Mouse (Mus musculus): ENCODE results near the gene Aldh1a3. TPM values are rescaled to one million over a fixed set of nuclear protein-coding genes. Genes with fewer than 3 reads are reported as not detected.

Aldh1a3 gene
- total and polyA plus RNA-seq, 3 experiments, result 0.35 to 4.6 (median 1.0) TPM

DNA sequence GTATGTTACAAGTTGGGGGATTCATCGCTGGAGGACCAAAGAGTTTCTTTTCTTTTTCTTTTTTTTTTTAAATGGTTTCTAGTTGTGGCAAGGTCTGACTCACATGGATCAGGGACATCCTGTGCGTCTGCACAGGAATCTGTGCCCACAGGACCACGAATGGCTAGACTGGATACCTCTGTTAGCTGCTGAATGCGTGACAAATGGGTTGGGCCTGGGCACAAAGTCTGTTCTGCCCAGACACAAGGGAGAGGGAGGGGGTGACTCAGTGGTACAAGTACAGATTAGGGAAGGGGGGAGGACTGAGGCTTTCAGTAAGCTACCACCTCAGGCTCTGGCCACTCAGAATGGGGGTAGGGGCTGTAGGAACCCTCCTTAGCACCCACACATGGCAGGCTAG, 51.6 kb downstream of the Aldh1a3 start:
- H3K27ac ChIP-seq (ENCODE audit: insufficient read depth, low read depth), result no peak overlapping the region
- peaks cover 7 to 35% of the 10 kb centered on the region in 2 experiments for H3K4me1 ChIP-seq (ENCODE audit: control insufficient read depth in 1 of 2, insufficient read depth in 2 of 2)
- dilution Hi-C loops (cut with MboI; ENCODE audit: extremely low pct_ligation_motif_present, extremely low pct_unique_long_range_greater_than_20kb, low sequenced_read_pairs), result no loop called here
- no peak overlapping the region for H3K4me2 ChIP-seq (ENCODE audit: insufficient read depth, low read depth, poor library complexity, severe bottlenecking)
- H3K79me2 ChIP-seq (replicated peaks; ENCODE audit: control insufficient read depth, extremely low read depth, insufficient read depth, poor library complexity, severe bottlenecking), result 0 out of 2 replicates have a peak, but pooled peaks cover 5% of the 10 kb centered on the region
- TF ChIP-seq KAT2A (IDR thresholded peaks at IDR 0.05; ENCODE audit: insufficient replicate concordance, low read length) (no peak), SMC3 (IDR thresholded peaks at IDR 0.05; ENCODE audit: low read depth, low read length) (no peak), USF2 (conservative IDR thresholded peaks at IDR 0.05; ENCODE audit: low read depth, low read length) (no peak), CTCF (conservative IDR thresholded peaks at IDR 0.05 in 1 of 2, IDR thresholded peaks at IDR 0.05 in 1 of 2; ENCODE audit: low read depth in 2 of 2, low read length in 2 of 2) (no peak)
- in situ Hi-C loops (cut with MboI; ENCODE audit: low pct_ligation_motif_present, low pct_unique_long_range_greater_than_20kb, low sequenced_read_pairs), result no loop called here
- H3K4me3 ChIP-seq (replicated peaks in 1 of 3; ENCODE audit: low read depth in 2 of 3, low read length in 2 of 3, poor library complexity in 1 of 3), result no peak overlapping the region
- no peak overlapping the region for H3K9ac ChIP-seq (ENCODE audit: insufficient read depth, low read depth)
- no peaks in the 10 kb centered on the region for H3K9me3 ChIP-seq (replicated peaks; ENCODE audit: low read length)
- peaks cover 19 to 69% of the 10 kb centered on the region in 2 experiments for H3K36me3 ChIP-seq (replicated peaks in 1 of 2; ENCODE audit: control insufficient read depth in 1 of 2, insufficient read depth in 1 of 2, low read length in 1 of 2)
- no peak for DNase-seq (ENCODE audit: extremely low read depth)
- no peaks in the 10 kb centered on the region for H3K27me3 ChIP-seq (replicated peaks)

DNA sequence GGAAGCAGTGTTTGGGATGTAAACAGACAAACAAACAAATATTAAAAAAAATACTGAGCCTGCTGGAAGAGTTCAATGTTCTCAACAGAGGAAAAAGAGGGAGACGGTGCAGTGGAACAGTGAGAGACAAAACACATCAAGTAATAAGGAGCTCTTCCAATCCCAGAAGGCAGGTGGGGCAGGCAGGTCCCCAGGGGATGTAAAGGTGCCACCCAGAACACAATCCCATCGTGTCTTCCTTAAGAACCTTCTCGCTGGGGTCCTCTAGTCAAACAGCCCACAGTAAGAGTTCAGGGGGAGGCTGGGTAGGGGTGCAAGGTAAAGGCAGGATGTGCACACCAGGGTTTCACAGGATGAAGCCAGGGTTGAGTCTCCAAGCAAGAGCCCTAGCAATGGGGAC, 53.9 kb downstream of the Aldh1a3 start:
- dilution Hi-C loops (cut with MboI; ENCODE audit: extremely low pct_ligation_motif_present, extremely low pct_unique_long_range_greater_than_20kb, low sequenced_read_pairs), result no loop called here
- Histone ChIP-seq H3K9me3 (replicated peaks; ENCODE audit: low read length) (no peaks in the 10 kb centered on the region), H3K4me1 (ENCODE audit: control insufficient read depth in 1 of 2, insufficient read depth in 2 of 2) (peaks cover 11 to 42% of the 10 kb centered on the region in 2 experiments), H3K4me3 (replicated peaks in 1 of 3; ENCODE audit: low read depth in 2 of 3, low read length in 2 of 3, poor library complexity in 1 of 3) (no peak overlapping the region), H3K4me2 (ENCODE audit: insufficient read depth, low read depth, poor library complexity, severe bottlenecking) (no peak overlapping the region), H3K27me3 (replicated peaks) (no peaks in the 10 kb centered on the region), H3K79me2 (replicated peaks; ENCODE audit: control insufficient read depth, extremely low read depth, insufficient read depth, poor library complexity, severe bottlenecking) (no peaks in the 10 kb centered on the region; the same call in 1 of the 2 replicates), H3K27ac (ENCODE audit: insufficient read depth, low read depth) (no peak overlapping the region), H3K9ac (ENCODE audit: insufficient read depth, low read depth) (no peak overlapping the region), H3K36me3 (replicated peaks in 1 of 2; ENCODE audit: control insufficient read depth in 1 of 2, insufficient read depth in 1 of 2, low read length in 1 of 2) (peaks cover 4 to 53% of the 10 kb centered on the region in 2 experiments)
- in situ Hi-C loops (cut with MboI; ENCODE audit: low pct_ligation_motif_present, low pct_unique_long_range_greater_than_20kb, low sequenced_read_pairs), result no loop called here
- DNase-seq (ENCODE audit: extremely low read depth), result no peak
- TF ChIP-seq ZNF384 (IDR thresholded peaks at IDR 0.05; ENCODE audit: low read depth, low read length) (no peak), RAD21 (IDR thresholded peaks at IDR 0.05; ENCODE audit: low read depth, low read length) (no peak), ZMIZ1 (IDR thresholded peaks at IDR 0.05; ENCODE audit: low read depth, low read length) (no peak), USF1 (IDR thresholded peaks at IDR 0.05; ENCODE audit: low read depth, low read length) (no peak), POLR2AphosphoS2 (IDR thresholded peaks at IDR 0.05; ENCODE audit: low read depth, low read length) (no peak)

DNA sequence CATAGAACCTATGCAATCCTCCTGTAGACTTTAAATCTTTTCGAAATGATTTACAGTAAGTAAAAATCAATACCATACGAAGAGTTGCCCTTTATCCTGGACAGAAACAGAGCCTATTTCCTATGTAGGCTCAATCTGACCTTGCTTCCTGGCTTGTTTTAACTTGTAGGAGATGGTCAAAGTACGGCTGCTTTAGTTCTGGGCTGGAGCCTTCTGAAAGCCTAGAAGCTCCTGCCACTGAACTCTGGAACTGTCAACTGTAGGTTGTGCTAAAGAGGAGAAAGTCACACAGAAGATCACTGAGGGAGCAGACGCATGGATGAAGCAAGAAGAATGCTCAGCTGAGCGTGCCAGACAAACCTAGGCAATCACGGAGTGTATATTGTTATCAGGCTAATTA, 56.3 kb downstream of the Aldh1a3 start:
- H3K27ac ChIP-seq (ENCODE audit: insufficient read depth, low read depth), result no peak overlapping the region
- in situ Hi-C loops (cut with MboI; ENCODE audit: low pct_ligation_motif_present, low pct_unique_long_range_greater_than_20kb, low sequenced_read_pairs) (no loop called here), dilution Hi-C loops (cut with MboI; ENCODE audit: extremely low pct_ligation_motif_present, extremely low pct_unique_long_range_greater_than_20kb, low sequenced_read_pairs) (no loop called here)
- no peak overlapping the region for H3K9ac ChIP-seq (ENCODE audit: insufficient read depth, low read depth)
- peaks cover 11 to 29% of the 10 kb centered on the region in 2 experiments for H3K4me1 ChIP-seq (ENCODE audit: control insufficient read depth in 1 of 2, insufficient read depth in 2 of 2)
- no peaks in the 10 kb centered on the region for H3K27me3 ChIP-seq (replicated peaks)
- peaks cover 3% of the 10 kb centered on the region; the same call in 1 of the 2 replicates for H3K79me2 ChIP-seq (replicated peaks; ENCODE audit: control insufficient read depth, extremely low read depth, insufficient read depth, poor library complexity, severe bottlenecking)
- no peak for DNase-seq (ENCODE audit: extremely low read depth)
- TF ChIP-seq TBP (conservative IDR thresholded peaks at IDR 0.05; ENCODE audit: low read depth, low read length), result no peak
- H3K9me3 ChIP-seq (replicated peaks; ENCODE audit: low read length), result no peaks in the 10 kb centered on the region
- H3K4me3 ChIP-seq (replicated peaks in 1 of 3; ENCODE audit: low read depth in 2 of 3, low read length in 2 of 3, poor library complexity in 1 of 3), result no peak overlapping the region
- H3K4me2 ChIP-seq (ENCODE audit: insufficient read depth, low read depth, poor library complexity, severe bottlenecking), result no peak overlapping the region
- H3K36me3 ChIP-seq (replicated peaks in 1 of 2; ENCODE audit: control insufficient read depth in 1 of 2, insufficient read depth in 1 of 2, low read length in 1 of 2), result peaks cover 0 to 51% of the 10 kb centered on the region in 2 experiments
